Mouse (Mus musculus) layer of hippocampus, postnatal 25 days (tissue): ENCODE data around the gene Gm27179. TPM values are rescaled to one million over a fixed set of nuclear protein-coding genes. Genes with fewer than 3 reads are reported as not detected.
"Not testable (repeated sequence)": the region's sequence is repeated elsewhere in the genome, so short reads cannot be mapped to it uniquely, and the experiment has no call there.

Experiments used
- DNase-seq, 2 experiments: peaks; one replicate each; pipeline ENCODE4 v3.0.0; 2022; ENCODE audit warnings: mixed read lengths in 2 of 2, low spot score in 1 of 2; ENCODE audit errors: extremely low spot score in 1 of 2
- total RNA-seq, 2 experiments: library from RNA; stranded (reverse); gene quantifications; 2 replicates each; pipeline ENCODE4 v1.2.3; 2021

Gene Gm27179
- under 1 TPM in 1 of 2 experiments, not detected in 1; 0.12 TPM for total RNA-seq

DNA sequence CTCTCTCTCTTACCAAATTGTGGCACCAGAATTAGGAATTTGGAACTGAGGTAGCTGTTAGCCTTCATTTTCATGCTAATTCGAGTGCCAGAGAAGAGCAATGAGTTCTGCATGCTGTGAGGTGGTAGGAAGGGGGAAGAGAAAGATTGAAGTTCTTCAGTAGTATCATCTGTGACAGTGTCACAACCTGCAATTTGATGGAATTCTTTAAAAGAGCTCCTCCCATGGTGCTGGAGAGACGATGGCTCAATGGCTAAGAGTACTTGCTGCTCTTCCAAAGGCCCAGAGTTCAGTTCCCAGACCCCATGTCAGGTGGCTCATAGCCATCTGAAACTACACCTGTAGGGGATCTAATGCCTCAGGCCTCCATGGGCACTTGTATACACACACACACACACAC lies at the start of gene Gm27179:
Gene Gm27179 (minus strand): TSS at position 101 of the 400 bp plus-strand sequence.
- not testable (repeated sequence) for DNase-seq

DNA sequence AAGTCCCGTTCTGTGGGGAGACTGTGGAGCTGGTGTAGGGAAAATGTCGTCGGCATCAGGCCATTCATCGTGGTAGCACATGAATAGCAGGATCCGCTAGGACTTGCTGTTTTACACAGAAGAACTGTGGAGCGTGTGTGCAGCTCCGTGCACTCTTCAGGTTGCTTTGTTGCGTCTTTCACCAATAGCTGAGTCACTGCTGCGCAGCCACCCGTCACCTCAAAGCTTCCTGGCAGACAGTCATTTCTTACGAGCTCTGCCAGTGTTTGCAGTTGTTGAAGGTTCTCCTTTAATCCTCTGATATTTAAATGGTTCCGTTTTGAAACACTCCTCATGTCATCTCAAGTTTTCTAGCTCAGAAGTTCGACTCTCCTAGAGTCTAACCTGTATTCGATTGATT lies 45.2 kb upstream of the Gm27179 start:
- not testable (repeated sequence) for DNase-seq

DNA sequence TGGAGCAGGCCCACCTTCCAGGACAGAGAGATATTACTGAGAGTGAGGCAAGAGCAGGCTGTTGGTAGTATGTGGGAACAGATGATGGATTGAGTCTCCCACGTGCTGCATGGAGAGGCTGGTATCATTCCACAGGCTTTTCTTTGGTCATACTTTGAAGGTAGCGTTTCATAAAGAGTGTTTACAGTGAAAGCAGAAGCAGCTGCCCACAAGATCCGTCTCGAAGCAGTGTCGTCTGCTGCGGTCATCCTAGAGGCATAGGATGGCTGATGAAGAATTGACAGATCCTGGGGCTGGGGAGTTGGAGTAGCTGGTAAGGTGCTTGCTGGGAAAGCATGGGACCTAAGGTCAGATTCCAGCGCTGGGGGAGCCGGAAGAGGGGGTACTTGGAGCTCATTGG lies 44.5 kb upstream of the Gm27179 start:
- not testable (repeated sequence) for DNase-seq

- not testable (repeated sequence) for DNase-seq
These were observed 42.9 kb upstream of the Gm27179 start, which contains the start of gene Entpd4b for GRCm38 (mm10) chr14:69555110-69555831. Gene Entpd4b, plus strand, starts transcription at chr14:69555424.

GRCm38 (mm10) chr14:69547310-69547709 lies 35.0 kb upstream of the Gm27179 start:
- DNase-seq, result not testable (repeated sequence)

DNA sequence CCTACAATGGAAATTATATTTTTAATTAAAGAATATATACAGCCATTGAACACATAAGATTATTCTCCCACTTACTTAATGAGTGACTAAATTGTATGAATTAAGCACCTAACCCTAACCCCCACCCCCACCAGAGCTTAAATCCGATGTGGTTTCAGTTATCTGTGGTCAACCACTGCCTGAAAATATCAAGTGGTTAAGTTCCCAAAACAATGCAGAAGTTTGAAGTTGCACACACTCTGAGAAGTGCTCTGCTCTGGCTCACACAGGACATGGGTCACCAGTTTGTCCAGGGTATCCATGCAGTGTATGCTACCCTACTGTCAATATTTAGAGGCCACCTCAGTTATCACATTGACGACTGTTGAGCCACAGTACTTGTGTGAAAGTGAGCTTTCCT lies 32.7 kb upstream of the Gm27179 start:
- DNase-seq, result not testable (repeated sequence)

DNA sequence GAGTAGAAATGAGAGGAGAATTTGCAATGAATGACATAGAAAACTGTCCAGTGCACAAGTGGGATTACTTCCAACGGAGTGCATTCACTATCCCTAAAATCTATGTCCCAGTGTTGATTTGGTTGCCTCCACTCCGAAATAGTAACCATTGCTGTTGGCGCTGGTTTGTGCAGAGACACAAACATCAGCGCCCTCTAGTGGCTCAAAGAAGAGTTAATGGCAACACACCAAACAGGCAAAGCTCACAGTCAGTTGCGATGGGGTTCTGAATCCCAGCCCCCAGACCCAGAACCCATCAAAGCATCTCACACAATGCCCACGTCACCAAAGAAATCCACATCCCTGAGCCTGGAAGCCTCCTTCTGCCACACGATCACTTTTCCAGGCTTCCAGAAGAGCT lies 31.7 kb upstream of the Gm27179 start:
- not testable (repeated sequence) for DNase-seq

- not testable (repeated sequence) for DNase-seq
These were observed 30.3 kb upstream of the Gm27179 start for GRCm38 (mm10) chr14:69542695-69543094.

DNA sequence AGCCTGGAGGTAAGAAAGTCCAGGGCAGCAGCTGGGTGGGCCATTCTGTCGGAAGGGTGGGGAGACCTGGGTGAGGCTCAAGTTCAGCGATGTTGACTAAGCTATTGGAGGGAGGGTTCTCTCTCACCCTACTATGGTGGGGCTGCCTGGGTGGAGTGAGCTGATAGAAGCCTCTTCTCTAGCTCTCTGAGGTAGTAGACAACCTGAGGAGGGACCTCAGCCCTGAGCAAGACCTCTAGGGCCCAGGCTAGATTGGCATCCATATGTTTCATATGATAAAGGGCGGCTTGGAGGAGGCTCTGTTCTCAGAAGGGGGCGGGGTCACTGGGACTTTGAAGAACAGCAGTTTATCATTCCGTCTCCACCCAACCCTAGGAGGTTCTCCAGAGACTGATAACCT lies 27.8 kb upstream of the Gm27179 start:
- not testable (repeated sequence) for DNase-seq

- not testable (repeated sequence) for DNase-seq
These were observed 24.2 kb upstream of the Gm27179 start for GRCm38 (mm10) chr14:69536539-69536938.

DNA sequence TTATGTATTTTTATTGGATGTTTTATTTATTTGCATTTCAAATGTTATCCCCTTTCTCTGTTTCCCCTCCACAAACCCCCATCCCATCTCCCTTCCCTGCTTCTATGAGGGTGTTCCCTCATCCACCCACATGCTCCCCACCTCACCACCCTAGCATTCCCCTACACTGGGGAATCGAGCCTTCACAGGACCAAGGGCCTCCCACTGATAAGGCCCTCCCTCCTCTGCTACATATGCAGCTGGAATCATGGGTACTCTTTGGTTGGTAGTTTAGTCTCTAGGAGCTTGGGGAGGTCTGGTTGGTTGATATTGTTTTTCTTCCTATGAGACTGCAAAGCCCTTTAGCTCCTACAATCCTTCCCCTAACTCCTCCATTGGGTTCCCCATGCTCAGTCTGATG lies 13.9 kb upstream of the Gm27179 start:
- not testable (repeated sequence) for DNase-seq

GRCm38 (mm10) chr14:69523001-69523400 lies 10.7 kb upstream of the Gm27179 start:
- not testable (repeated sequence) for DNase-seq

GRCm38 (mm10) chr14:69520810-69521209 lies 8.5 kb upstream of the Gm27179 start:
- DNase-seq, result not testable (repeated sequence)

DNA sequence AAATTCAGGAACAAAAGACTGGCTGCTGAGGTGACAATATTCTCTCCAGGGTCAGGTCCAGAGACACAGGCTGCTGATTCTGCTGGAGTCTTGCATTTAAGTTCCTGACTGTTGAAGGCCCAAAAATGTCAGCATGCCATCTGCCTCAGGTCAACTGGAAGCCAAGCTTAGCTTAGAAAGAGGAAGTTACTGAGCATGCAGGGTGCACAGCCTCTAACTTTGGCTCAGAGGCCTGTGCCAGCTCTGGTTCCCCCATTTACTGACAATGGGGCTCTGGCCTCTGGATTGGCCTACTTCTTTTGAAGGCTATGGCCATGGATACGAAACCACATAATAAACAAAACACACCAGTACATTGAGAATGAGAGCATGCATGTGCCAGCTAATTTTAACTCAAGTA lies 5.3 kb downstream of the Gm27179 start:
- not testable (repeated sequence) for DNase-seq

DNA sequence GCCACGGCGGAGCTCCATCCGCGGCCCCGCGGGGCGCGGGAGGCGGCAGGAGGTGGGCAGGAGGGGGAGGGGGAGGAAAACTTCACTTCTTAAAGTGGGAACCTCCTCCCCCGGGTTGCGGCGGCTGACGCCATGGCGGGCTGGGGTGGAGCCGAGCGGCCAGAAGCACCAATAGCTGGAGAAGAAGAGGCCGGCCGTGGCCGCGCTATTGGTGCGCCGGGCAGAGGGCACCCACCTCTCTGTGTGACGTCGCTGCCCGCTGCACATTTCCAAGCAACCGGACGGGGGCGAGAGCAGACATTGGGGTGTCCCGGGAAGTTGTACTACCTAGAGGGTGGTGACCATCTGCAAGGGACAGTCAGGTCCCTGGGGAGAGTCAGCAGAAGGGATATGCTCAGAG lies 9.2 kb downstream of the Gm27179 start, which contains the start of gene Gm16867:
Gene Gm16867 (minus strand): TSS at position 189 of the 400 bp plus-strand sequence.
- DNase-seq, result not testable (repeated sequence)

- not testable (repeated sequence) for DNase-seq
These were observed 9.8 kb downstream of the Gm27179 start for GRCm38 (mm10) chr14:69502440-69503150.

DNA sequence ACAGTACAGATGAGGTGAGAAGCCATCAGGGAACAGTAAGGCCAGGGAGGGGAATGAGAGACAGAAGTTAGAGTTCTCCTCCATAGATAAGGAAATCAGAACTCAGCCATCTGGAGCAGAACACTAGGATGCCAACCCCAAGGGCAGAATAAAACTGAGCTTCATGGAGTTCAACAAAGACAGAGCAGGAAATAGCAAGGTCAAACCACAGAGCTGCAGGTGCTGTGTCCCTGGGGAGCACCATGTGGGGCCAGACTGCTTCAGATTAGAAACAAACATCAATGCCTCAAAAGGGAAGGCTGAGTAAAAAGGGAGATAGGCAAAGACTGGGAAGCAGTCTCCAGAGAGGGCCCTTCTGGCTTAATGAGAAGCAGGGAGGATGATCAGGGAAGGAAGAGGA lies 16.1 kb downstream of the Gm27179 start:
- not testable (repeated sequence) for DNase-seq

DNA sequence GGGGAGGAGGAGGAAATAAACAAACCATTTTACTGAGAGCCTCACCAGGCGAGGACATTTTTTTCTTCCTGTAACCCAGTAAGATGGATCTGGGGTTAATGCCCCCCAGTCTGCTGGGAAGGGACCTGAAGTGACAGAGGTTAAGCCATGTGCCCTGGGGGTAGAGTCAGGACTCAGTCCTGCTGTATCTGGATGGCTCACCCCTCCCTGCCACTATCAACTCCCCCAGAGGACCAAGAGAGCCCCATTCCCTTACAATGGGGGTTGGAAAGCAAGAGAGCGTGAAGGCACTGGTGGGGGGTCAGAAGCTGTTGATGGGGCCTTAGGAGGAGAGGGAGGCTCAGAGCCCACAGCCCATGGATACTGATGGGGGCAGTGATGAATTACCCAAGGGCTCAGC lies 17.4 kb downstream of the Gm27179 start:
- DNase-seq, result not testable (repeated sequence)

DNA sequence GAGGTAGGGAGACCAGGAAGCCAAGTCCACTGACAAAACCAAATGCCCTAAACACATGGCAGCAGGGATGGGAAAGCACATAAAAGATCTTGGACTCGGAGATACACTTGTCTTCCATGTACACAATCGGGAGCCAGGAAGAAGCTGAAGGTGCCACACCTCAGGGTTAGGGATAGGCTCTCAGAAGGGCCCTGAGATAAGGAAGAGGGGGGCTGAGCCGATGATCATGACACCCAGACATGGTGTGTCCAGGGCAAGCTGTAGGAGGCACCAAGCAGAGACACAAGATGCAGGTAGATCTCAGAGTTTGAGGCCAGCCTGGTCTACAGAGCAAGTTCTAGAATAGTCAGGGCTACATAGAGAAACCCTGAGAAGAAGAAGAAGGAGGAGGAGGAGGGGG lies 17.8 kb downstream of the Gm27179 start:
- not testable (repeated sequence) for DNase-seq

DNA sequence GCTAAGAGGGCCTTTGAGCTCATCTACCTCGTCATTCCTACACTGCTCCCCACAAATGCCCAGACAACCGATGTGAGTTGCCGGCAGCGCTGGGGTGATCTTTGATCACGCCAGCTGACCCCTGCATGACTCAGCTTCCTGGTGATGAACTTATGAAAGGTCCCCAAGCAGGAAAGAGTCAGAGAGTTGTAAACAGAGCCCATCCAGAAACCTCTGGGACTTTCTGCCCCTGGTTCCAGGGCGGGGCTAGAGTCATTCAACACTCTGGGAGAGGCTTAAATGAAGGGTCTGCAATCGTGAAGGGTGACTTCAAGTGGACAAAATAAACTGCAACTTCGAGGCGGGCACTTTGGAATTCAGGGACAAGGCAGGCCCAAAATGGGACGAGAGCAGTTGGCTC lies 24.3 kb downstream of the Gm27179 start:
- DNase-seq, result not testable (repeated sequence)

DNA sequence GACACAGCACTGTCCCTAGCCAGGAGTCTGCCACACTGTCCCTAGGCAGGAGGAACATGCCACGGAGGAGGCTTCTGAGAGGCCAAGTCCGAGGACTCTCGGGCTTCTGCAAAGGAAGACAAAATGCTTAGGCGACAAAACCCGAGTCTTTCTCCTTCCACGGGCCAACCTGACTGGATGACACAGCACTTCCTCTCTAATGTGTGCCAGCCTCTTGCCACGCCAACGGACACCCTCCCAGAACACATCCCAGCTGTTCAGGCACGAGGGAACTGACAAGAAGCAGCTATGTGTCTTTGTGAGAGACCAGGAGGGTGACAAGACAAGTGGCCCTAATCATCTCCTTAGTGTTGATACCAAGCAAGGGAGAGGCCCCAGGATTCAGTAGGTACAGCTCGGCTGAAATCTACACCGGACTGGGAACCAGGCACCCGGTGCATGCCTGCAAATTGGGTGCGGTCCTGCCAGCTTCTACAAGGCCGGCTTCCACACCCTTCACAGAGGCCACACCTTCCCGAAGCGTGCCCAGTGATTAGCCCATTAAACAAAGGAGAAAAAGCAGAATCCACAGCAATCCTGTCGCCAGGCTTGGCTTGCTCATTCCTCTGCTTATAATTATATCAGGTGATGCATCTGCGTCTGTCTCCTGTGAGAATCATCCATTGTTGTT lies 26.7 kb downstream of the Gm27179 start:
- DNase-seq, result not testable (repeated sequence)
